Mouse (Mus musculus) large intestine, adult 2 months (tissue): Measurements from ENCODE around the gene Skint1. TPM values are rescaled to one million over a fixed set of nuclear protein-coding genes. Genes with fewer than 3 reads are reported as not detected.
"Not testable (repeated sequence)": the region's sequence is repeated elsewhere in the genome, so short reads cannot be mapped to it uniquely, and the experiment has no call there.

ENCODE experiments used
- DNase-seq: peaks from one replicate; pipeline ENCODE4 v3.0.0-alpha.2; 2012; ENCODE audit warnings: low read depth, low spot score
- WGBS: fragments of 180-500 bp; shearing (Covaris S2); methylation state at CpG from one replicate; pipeline ENCODE4 v1.1.7; 2018; 5-methylcytosine and 5-hydroxymethylcytosine counted together
- polyA plus RNA-seq: library from polyadenylated mRNA; depleted of rRNA; stranded (reverse); fragments of >200 nt; gene quantifications from 2 replicates; pipeline ENCODE4 v1.2.3, GENCODE M21; 2012; rRNA removed

The Skint1 gene
- not detected in 2 replicates for polyA plus RNA-seq

DNA sequence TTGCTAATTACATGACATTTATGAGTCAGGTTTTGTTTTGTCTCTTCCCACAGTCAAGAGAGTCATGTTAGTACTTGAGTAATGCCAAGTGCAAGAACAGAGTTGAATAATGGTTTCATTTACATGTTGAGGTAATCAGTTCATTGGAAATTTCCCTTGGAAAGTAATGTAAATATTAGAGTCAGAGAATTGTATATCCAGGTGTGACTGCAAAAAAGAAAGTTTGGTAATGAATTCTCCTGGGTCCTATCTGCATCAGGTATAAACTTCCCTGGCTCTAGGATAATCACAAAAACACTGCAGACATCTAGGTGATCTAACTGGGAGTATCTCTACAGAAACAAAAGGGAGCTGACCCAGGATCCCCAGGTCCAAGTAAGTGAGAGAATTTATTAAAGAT lies at the start of gene Skint1:
Gene Skint1, plus strand, starts transcription at position 301 of the 400 bp plus-strand sequence.
- DNase-seq = no peak

DNA sequence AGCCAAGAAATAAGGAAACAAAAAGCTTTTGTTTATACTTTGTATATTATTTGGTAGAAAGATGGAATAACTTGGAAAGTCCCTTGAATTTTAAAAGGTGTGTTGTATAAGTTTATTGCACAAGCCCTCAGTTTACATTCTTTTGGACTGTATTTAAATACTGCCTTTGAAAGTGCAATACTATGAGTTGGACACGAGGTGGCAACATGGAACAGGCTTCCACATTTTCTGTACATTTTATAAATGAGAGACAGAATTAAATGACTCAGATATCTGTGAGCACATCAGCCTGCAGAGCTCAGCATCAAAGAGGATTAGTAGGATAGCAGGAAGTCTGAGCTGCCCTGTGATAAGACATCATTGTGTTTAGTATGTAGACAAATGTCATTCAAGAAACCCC lies 44.8 kb upstream of the Skint1 start:
- 8% methylated on average over 1 of the region's 1 CpGs for WGBS
- DNase-seq = no peak

DNA sequence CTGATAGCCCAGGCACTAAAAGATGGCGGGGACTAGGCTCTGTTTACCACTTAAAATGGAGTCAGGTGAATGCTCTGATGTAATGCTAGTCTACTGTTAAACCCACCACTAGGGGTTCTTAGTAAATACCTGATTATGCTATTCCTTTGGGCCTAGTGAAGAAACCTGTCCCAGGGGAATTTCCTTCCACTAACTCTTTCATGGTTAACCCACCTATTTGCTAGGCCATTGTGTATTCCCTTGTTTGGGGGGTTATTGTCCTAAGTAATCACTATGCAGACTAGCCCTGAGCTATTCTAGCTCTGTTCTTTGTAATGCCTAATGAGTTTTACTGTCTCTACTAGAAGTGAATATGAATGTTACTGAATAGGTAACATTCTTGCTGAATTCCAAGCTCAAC lies 42.8 kb upstream of the Skint1 start:
- 76% methylated on average over 1 of the region's 1 CpGs for WGBS
- DNase-seq = not testable (repeated sequence)

DNA sequence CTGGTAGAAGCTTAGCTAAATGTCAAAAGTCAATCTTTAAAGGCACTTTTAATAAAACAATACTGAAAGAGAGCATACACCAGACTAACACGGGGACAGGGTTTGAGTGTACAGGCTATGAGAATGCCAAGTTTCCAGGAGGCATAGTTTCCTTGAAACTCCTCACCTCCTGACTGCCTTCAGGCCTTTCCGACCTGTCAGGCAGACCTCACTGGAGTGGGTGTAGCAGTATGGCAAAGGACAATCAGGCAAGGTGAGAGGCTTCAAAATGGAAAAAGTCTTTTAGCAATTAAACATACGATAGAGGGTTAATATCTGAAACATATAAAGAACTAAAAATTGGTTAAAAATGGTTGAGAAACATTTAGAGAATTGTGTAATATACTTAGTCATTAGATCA lies 42.4 kb upstream of the Skint1 start:
- 85% methylated on average over 3 of the region's 3 CpGs for WGBS
- DNase-seq = no peak

DNA sequence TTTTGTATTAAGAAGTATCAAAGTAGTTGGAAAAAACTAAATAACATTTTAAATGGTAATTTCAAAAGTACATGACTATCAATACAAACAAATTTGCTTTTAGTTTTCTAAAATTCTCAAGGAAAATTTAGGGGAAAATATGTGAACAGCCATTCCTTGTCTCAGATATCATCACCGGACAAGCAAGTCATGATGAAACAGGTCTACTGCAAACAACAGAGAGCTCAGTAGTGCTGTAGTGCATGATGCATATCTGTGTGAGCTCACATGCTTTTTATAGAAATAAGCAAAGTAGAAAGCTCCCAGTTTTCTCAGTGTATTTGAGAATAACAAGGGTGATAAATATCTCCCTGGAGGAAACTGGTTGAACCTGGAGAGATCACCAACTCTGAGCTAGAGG lies 33.4 kb upstream of the Skint1 start, which contains the start of gene Skint7:
Gene Skint7, plus strand, starts transcription at position 301 of the 400 bp plus-strand sequence.
- DNase-seq = no peak
- WGBS = 89% methylated on average over 1 of the region's 1 CpGs

DNA sequence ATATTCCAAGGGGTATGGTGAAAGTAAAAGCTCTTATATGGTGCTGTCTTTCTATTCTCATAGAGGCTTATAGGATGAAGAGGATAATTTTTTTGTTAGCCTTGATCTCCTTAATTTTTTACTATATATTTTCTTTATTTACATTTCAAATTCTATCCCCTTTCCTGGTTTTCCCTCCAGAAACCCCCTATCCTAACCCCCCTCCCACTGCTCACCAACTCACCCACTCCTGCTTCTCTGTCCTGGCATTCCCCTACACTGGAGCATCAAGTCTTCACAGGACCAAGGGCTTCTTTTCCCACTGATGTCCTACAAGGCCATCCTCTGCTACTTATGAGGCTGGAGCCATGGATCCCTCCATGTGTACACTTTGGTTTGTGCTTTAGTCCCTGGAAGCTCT lies 65.6 kb downstream of the Skint1 start, which contains the start of gene Skint4:
Gene Skint4, plus strand, starts transcription at position 301 of the 400 bp plus-strand sequence.
- DNase-seq = no peak

Other genes starting within 250 kb of the Skint1 start
- 16.0 and 34.4 TPM in 2 replicates for gene Slc5a9, start 103.4 kb upstream of the Skint1 start, polyA plus RNA-seq
- gene Skint8, start 86.9 kb upstream of the Skint1 start, polyA plus RNA-seq = not detected in 2 replicates
- gene Skint7, start 33.3 kb upstream of the Skint1 start, polyA plus RNA-seq = not detected in 2 replicates
- gene Skint4, start 65.7 kb downstream of the Skint1 start, polyA plus RNA-seq = not detected in 2 replicates
- 0.03 TPM in 1 of 2 replicates, not detected in the other for gene Skint3, start 226.0 kb downstream of the Skint1 start, polyA plus RNA-seq